Comparison of ENCODE assay signal across 19 mouse cellular contexts in the genomic region with DNA sequence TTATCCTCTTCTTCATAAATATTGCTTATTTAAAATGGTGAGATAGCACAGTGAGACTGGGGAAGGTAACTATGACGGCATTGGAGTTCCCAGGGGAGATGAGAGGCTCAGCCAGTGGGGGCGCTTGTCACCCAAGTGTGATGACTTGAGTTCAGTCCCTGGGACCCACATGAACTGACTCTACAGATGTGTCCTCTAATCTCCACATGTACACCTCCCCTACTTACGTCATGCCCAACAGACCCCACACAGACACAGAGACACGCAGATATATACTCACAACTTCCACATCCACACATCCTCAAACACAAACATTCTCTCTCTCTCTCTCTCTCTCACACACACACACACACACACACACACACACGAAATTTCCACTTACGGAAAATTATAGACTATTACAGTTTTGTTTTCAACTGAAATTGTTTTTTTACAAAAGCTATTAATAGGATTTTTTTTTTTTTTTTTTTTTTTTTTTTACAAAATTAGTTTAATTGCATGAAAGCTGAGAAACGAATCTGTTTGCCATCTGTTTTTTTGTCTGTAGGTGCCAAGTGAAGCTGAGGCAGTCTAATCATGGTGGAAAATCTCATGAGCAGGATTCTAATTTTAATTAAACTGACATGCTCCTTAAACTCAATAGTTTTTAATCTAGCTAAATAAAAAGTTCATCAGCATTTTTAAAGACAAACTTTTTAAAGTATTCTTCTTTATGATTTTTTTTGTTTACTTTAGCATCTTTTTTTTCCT. TPM values are rescaled to one million over a fixed set of nuclear protein-coding genes. Genes with fewer than 3 reads are reported as not detected.
DNase-seq lines count a peak whose midpoint lies in the region; ATAC-seq and TF ChIP-seq lines count a peak whose summit lies in the region.
"Had no signal": no experiment of that assay in that cellular context is flagged by ENCODE, and none has a peak within 500 bp of the region (broad histone marks: within the 10 kb centered on the region; RNA-seq: fewer than 3 reads in every experiment).

No protein-coding gene starts in this region.

- no peak overlapping the region for H3K4me3 ChIP-seq in forebrain, embryonic 15.5 days
- no peak overlapping the region for H3K4me3 ChIP-seq in forebrain, embryonic 12.5 days (replicated peaks)
- H3K4me3 ChIP-seq in cerebellum, adult 2 months (replicated peaks; ENCODE audit: insufficient read depth, low read depth, low read length): no peak overlapping the region
- H3K4me3 ChIP-seq: heart, embryonic 12.5 days; hindbrain, embryonic 10.5 days; liver, embryonic 12.5 days had no signal

- 43% methylated on average over 7 of the region's 7 CpGs for WGBS in forebrain, embryonic 15.5 days
- 70% methylated on average over 7 of the region's 7 CpGs for WGBS in forebrain, embryonic 12.5 days
- 28% methylated on average over 7 of the region's 7 CpGs for WGBS in cerebellum, adult 2 months

- TF ChIP-seq CTCF in cerebellum, adult 2 months (IDR thresholded peaks at IDR 0.05; ENCODE audit: borderline replicate concordance, insufficient read depth, low read depth, low read length): 0 out of 2 replicates have a peak, but pooled peaks have one; percentile 12

- H3K27ac ChIP-seq in forebrain, embryonic 15.5 days (replicated peaks): 0 out of 2 replicates have a peak overlapping the region, but pooled peaks have one; percentile 14
- H3K27ac ChIP-seq in forebrain, embryonic 12.5 days: no peak overlapping the region
- H3K27ac ChIP-seq in cerebellum, adult 2 months (ENCODE audit: insufficient read depth, low read length): no peak overlapping the region
- H3K27ac ChIP-seq: hindbrain, embryonic 10.5 days; liver, embryonic 12.5 days; stomach, postnatal 0 days had no signal

- H3K4me1 ChIP-seq in forebrain, embryonic 15.5 days: peaks cover 20% of the 10 kb centered on the region
- peaks cover 15% of the 10 kb centered on the region for H3K4me1 ChIP-seq in forebrain, embryonic 12.5 days
- peaks cover 8% of the 10 kb centered on the region; the same call in 1 of the 2 replicates for H3K4me1 ChIP-seq in cerebellum, adult 2 months (ENCODE audit: control insufficient read depth, insufficient read depth, low read length)
- H3K4me1 ChIP-seq: liver, embryonic 12.5 days had no signal

- H3K36me3 ChIP-seq in forebrain, embryonic 15.5 days: no peaks in the 10 kb centered on the region
- H3K36me3 ChIP-seq in forebrain, embryonic 12.5 days (replicated peaks): peaks cover 2% of the 10 kb centered on the region; the same call in 1 of the 2 replicates

- no peak overlapping the region for H3K9ac ChIP-seq in forebrain, embryonic 15.5 days (replicated peaks)
- H3K9ac ChIP-seq in forebrain, embryonic 12.5 days: no peak overlapping the region
- H3K9ac ChIP-seq: heart, embryonic 12.5 days; liver, embryonic 12.5 days had no signal

- no peak overlapping the region for H3K4me2 ChIP-seq in forebrain, embryonic 15.5 days (replicated peaks)
- no peak overlapping the region for H3K4me2 ChIP-seq in forebrain, embryonic 12.5 days
- H3K4me2 ChIP-seq: heart, embryonic 12.5 days; liver, embryonic 12.5 days; midbrain, embryonic 11.5 days had no signal

- no peaks in the 10 kb centered on the region for H3K9me3 ChIP-seq in forebrain, embryonic 15.5 days
- no peaks in the 10 kb centered on the region for H3K9me3 ChIP-seq in forebrain, embryonic 12.5 days
- H3K9me3 ChIP-seq: heart, embryonic 12.5 days; hindbrain, embryonic 10.5 days; liver, embryonic 12.5 days had no signal

- ATAC-seq in forebrain, embryonic 15.5 days (replicated peaks): peak; percentile 73
- no peak; the same call in 1 of the 2 replicates for ATAC-seq in forebrain, embryonic 12.5 days (ENCODE audit: low FRiP score)
- ATAC-seq in CD4-positive, CD25-positive, alpha-beta regulatory T cell, adult 4 months: peak; percentile 83
- ATAC-seq in megakaryocyte progenitor cell, adult 5-6 weeks (replicated peaks; ENCODE audit: poor library complexity): peak; percentile 26; the same call in 1 of the 2 replicates
- ATAC-seq: liver, embryonic 12.5 days; lung, postnatal 0 days; Patski had no signal

- peak; percentile 36 for DNase-seq in cerebellum, adult 2 months
- no peak for DNase-seq in kidney, postnatal 14 days
- no peak for DNase-seq in right cerebral cortex, postnatal 4 days
- DNase-seq in ovary, postnatal 36 days (ENCODE audit: low spot score): no peak
- DNase-seq: adrenal gland, postnatal 25 days; gastrocnemius, postnatal 10 days; kidney, adult 9 months; thymus, postnatal 4 days had no signal

- TF ChIP-seq POLR2A in cerebellum, adult 2 months (IDR thresholded peaks at IDR 0.05; ENCODE audit: borderline replicate concordance, insufficient read depth, low read length): no peak

- H3K27me3 ChIP-seq in forebrain, embryonic 15.5 days: no peaks in the 10 kb centered on the region
- no peaks in the 10 kb centered on the region for H3K27me3 ChIP-seq in forebrain, embryonic 12.5 days
- no peaks in the 10 kb centered on the region for H3K27me3 ChIP-seq in cerebellum, adult 2 months (ENCODE audit: control insufficient read depth, insufficient read depth, low read length)
- H3K27me3 ChIP-seq: liver, embryonic 12.5 days; Patski had no signal

RNA-seq across cellular contexts. Expression of a gene that starts 38.1 kb away (rescaled TPM):
- polyA plus RNA-seq in forebrain, embryonic 15.5 days (2015; fragmentation: Nextera tagmentation; extraction: Ambion mirVana): 18.2 and 19.9 TPM in 2 replicates
- polyA plus RNA-seq in forebrain, embryonic 12.5 days (2016; fragmentation: Nextera tagmentation; extraction: Ambion mirVana): 44.4 and 46.5 TPM in 2 replicates
- polyA plus RNA-seq in CD4-positive, CD25-positive, alpha-beta regulatory T cell, adult 4 months (2017; shearing (Covaris generic)): 10 to 100 TPM; 46.8 to 71.6 TPM
- 40.6 and 43.2 TPM in 2 replicates for polyA plus RNA-seq in cerebellum, adult 2 months (2012; rRNA removed)
- total RNA-seq in megakaryocyte progenitor cell, adult 5-6 weeks (2015): 23.4 and 30.9 TPM in 2 replicates
- total RNA-seq in megakaryocyte progenitor cell, adult 5-6 weeks (2017): 9.5 and 20.9 TPM in 2 replicates

RNA-seq across cellular contexts. Expression of a gene that starts 50.2 kb away (rescaled TPM):
- 63.5 and 67.5 TPM in 2 replicates for polyA plus RNA-seq in forebrain, embryonic 15.5 days (2015; fragmentation: Nextera tagmentation; extraction: Ambion mirVana)
- 57.9 and 68.7 TPM in 2 replicates for polyA plus RNA-seq in forebrain, embryonic 12.5 days (2016; fragmentation: Nextera tagmentation; extraction: Ambion mirVana)
- polyA plus RNA-seq in CD4-positive, CD25-positive, alpha-beta regulatory T cell, adult 4 months (2017; shearing (Covaris generic)): under 1 TPM; 0.34 to 0.50 TPM
- 56.8 and 58.5 TPM in 2 replicates for polyA plus RNA-seq in cerebellum, adult 2 months (2012; rRNA removed)
- total RNA-seq in megakaryocyte progenitor cell, adult 5-6 weeks (2015): not detected in 2 replicates
- total RNA-seq in megakaryocyte progenitor cell, adult 5-6 weeks (2017): not detected in 2 replicates

Comparison
In these comparisons a context has a peak if more than half of its experiments do, and no peak if none do; other contexts are left out.
1. DNase-seq: peak in cerebellum, adult 2 months (2 of 2); none in kidney, postnatal 14 days (single experiment), right cerebral cortex, postnatal 4 days (single experiment) and ovary, postnatal 36 days (single experiment).
2. RNA of a gene that starts 50.2 kb away (polyA plus RNA-seq): 63.5 to 67.5 TPM in forebrain, embryonic 15.5 days, 56.8 to 58.5 TPM in cerebellum, adult 2 months and 57.9 to 68.7 TPM in forebrain, embryonic 12.5 days; 0.34 to 0.50 TPM in CD4-positive, CD25-positive, alpha-beta regulatory T cell, adult 4 months; every median in the first group is over 10 times any median in the second.